Mouse (Mus musculus) hindbrain, embryonic 11.5 days (tissue): ENCODE data around the gene Ankrd33b. TPM values are rescaled to one million over a fixed set of nuclear protein-coding genes. Genes with fewer than 3 reads are reported as not detected.

Source experiments
- ATAC-seq: fragments of 200-750 bp; cut with Nextera tagmentation; 2 replicates; pipeline ENCODE4 v1.8.0; 2017; ENCODE audit warnings: mild to moderate bottlenecking, moderate TSS enrichment, moderate library complexity; ENCODE audit not compliant: low FRiP score
- DNase-seq: peaks from one replicate; pipeline ENCODE4 v3.0.0-alpha.2; 2015; ENCODE audit warnings: low spot score
- H3K27ac ChIP-seq: fragments of 300-500 bp; sonication (generic); 2 replicates; pipeline ENCODE4 v1.5.1; 2014; ENCODE audit warnings: mild to moderate bottlenecking, low read depth, low read length
- H3K27me3 ChIP-seq: fragments of 300-500 bp; sonication (generic); 2 replicates; pipeline ENCODE4 v1.6.1; 2014; ENCODE audit warnings: mild to moderate bottlenecking, low read length, moderate library complexity, mixed read lengths; ENCODE audit not compliant: control insufficient read depth, insufficient read depth
- H3K36me3 ChIP-seq: fragments of 300-500 bp; sonication (generic); 2 replicates; pipeline ENCODE4 v1.6.1; 2014; ENCODE audit warnings: mild to moderate bottlenecking, low read length, moderate library complexity, mixed read lengths; ENCODE audit not compliant: control insufficient read depth, insufficient read depth
- H3K4me1 ChIP-seq: fragments of 300-500 bp; sonication (generic); replicated peaks from 2 replicates; pipeline ENCODE4 v1.6.1; 2014; ENCODE audit warnings: low read length, mixed read lengths; ENCODE audit not compliant: control insufficient read depth, insufficient read depth
- H3K4me2 ChIP-seq: fragments of 300-500 bp; sonication (generic); replicated peaks from 2 replicates; pipeline ENCODE4 v1.6.1; 2014; ENCODE audit warnings: mild to moderate bottlenecking, low read depth, low read length
- H3K4me3 ChIP-seq: fragments of 300-500 bp; sonication (generic); 2 replicates; pipeline ENCODE4 v1.5.1; 2014; ENCODE audit warnings: low read depth, low read length
- H3K9ac ChIP-seq: fragments of 300-500 bp; sonication (generic); 2 replicates; pipeline ENCODE4 v1.6.1; 2014; ENCODE audit warnings: low read depth, low read length
- H3K9me3 ChIP-seq: fragments of 300-500 bp; sonication (generic); 2 replicates; pipeline ENCODE4 v1.6.1; 2016; ENCODE audit warnings: low read length; ENCODE audit not compliant: control insufficient read depth
- WGBS: fragments of 180-500 bp; shearing (Covaris S2); extraction: QIAGEN DNeasy Blood & Tissue Kit; methylation state at CpG from one replicate; pipeline ENCODE4 v1.1.7; 2014; 5-methylcytosine and 5-hydroxymethylcytosine counted together
- polyA plus RNA-seq: library from polyadenylated mRNA; unstranded; fragments of >200 nt; fragmentation: Nextera tagmentation; extraction: Ambion mirVana; gene quantifications from 2 replicates; pipeline ENCODE4 v1.2.1, GENCODE M21; 2014

Gene Ankrd33b
- polyA plus RNA-seq, 1 experiment from 2014 or later, result 0.31 TPM

GRCm38 (mm10) chr15:31279577-31280004 lies 87.9 kb downstream of the Ankrd33b start:
- no peaks in the 10 kb centered on the region for H3K9me3 ChIP-seq
- DNase-seq (no peak), ATAC-seq (no peak)
- H3K27me3 ChIP-seq, result no peaks in the 10 kb centered on the region
- no peak overlapping the region for H3K9ac ChIP-seq
- no peak overlapping the region for H3K4me2 ChIP-seq
- no peaks in the 10 kb centered on the region for H3K36me3 ChIP-seq
- H3K4me1 ChIP-seq, result no peaks in the 10 kb centered on the region
- H3K27ac ChIP-seq, result no peak overlapping the region
- H3K4me3 ChIP-seq, result no peak overlapping the region
- 76% methylated on average over 6 of the region's 6 CpGs for WGBS

- H3K36me3 ChIP-seq, result no peaks in the 10 kb centered on the region
- DNase-seq, result no peak
- ATAC-seq, result no peak
- H3K9ac ChIP-seq, result no peak overlapping the region
- no peak overlapping the region for H3K4me3 ChIP-seq
- H3K27ac ChIP-seq, result no peak overlapping the region
- WGBS, result 87% methylated on average over 2 of the region's 2 CpGs
- H3K4me2 ChIP-seq, result no peak overlapping the region
- no peaks in the 10 kb centered on the region for H3K9me3 ChIP-seq
- H3K4me1 ChIP-seq, result no peaks in the 10 kb centered on the region
- H3K27me3 ChIP-seq, result no peaks in the 10 kb centered on the region
These were observed 88.4 kb downstream of the Ankrd33b start for GRCm38 (mm10) chr15:31279120-31279519.

- no peaks in the 10 kb centered on the region for H3K36me3 ChIP-seq
- no peaks in the 10 kb centered on the region for H3K27me3 ChIP-seq
- no peak overlapping the region for H3K4me2 ChIP-seq
- 87% methylated on average over 4 of the region's 4 CpGs for WGBS
- no peak for DNase-seq
- no peaks in the 10 kb centered on the region for H3K4me1 ChIP-seq
- ATAC-seq, result no peak
- no peak overlapping the region for H3K9ac ChIP-seq
- no peak overlapping the region for H3K27ac ChIP-seq
- no peak overlapping the region for H3K4me3 ChIP-seq
- H3K9me3 ChIP-seq, result no peaks in the 10 kb centered on the region
These were observed 89.4 kb downstream of the Ankrd33b start for GRCm38 (mm10) chr15:31278090-31278489.

GRCm38 (mm10) chr15:31273509-31273908 lies 94.0 kb downstream of the Ankrd33b start:
- no peaks in the 10 kb centered on the region for H3K36me3 ChIP-seq
- ATAC-seq, result no peak
- no peak overlapping the region for H3K4me2 ChIP-seq
- no peaks in the 10 kb centered on the region for H3K9me3 ChIP-seq
- no peak overlapping the region for H3K4me3 ChIP-seq
- no peaks in the 10 kb centered on the region for H3K27me3 ChIP-seq
- H3K9ac ChIP-seq, result no peak overlapping the region
- no peaks in the 10 kb centered on the region for H3K4me1 ChIP-seq
- no peak for DNase-seq
- H3K27ac ChIP-seq, result no peak overlapping the region
- WGBS, result 84% methylated on average over 10 of the region's 10 CpGs

- WGBS, result 80% methylated on average over 7 of the region's 7 CpGs
- H3K9ac ChIP-seq, result no peak overlapping the region
- no peak overlapping the region for H3K27ac ChIP-seq
- H3K9me3 ChIP-seq, result no peaks in the 10 kb centered on the region
- no peaks in the 10 kb centered on the region for H3K36me3 ChIP-seq
- ATAC-seq (no peak), DNase-seq (no peak)
- H3K4me2 ChIP-seq, result no peak overlapping the region
- H3K4me3 ChIP-seq, result no peak overlapping the region
- no peaks in the 10 kb centered on the region for H3K4me1 ChIP-seq
- no peaks in the 10 kb centered on the region for H3K27me3 ChIP-seq
These were observed 94.8 kb downstream of the Ankrd33b start for GRCm38 (mm10) chr15:31272695-31273094.

- Histone ChIP-seq H3K36me3 (no peaks in the 10 kb centered on the region), H3K27me3 (no peaks in the 10 kb centered on the region), H3K9ac (no peak overlapping the region), H3K9me3 (no peaks in the 10 kb centered on the region), H3K27ac (no peak overlapping the region), H3K4me3 (no peak overlapping the region), H3K4me2 (no peak overlapping the region), H3K4me1 (no peaks in the 10 kb centered on the region)
- WGBS, result 82% methylated on average over 4 of the region's 4 CpGs
- no peak for DNase-seq
- no peak for ATAC-seq
These were observed 98.0 kb downstream of the Ankrd33b start for GRCm38 (mm10) chr15:31269558-31269957.

GRCm38 (mm10) chr15:31268148-31268547 lies 99.4 kb downstream of the Ankrd33b start:
- no peaks in the 10 kb centered on the region for H3K9me3 ChIP-seq
- H3K4me2 ChIP-seq, result no peak overlapping the region
- no peak overlapping the region for H3K9ac ChIP-seq
- no peaks in the 10 kb centered on the region for H3K27me3 ChIP-seq
- no peaks in the 10 kb centered on the region for H3K36me3 ChIP-seq
- ATAC-seq (no peak), DNase-seq (no peak)
- H3K4me1 ChIP-seq, result no peaks in the 10 kb centered on the region
- 87% methylated on average over 6 of the region's 6 CpGs for WGBS
- no peak overlapping the region for H3K4me3 ChIP-seq
- no peak overlapping the region for H3K27ac ChIP-seq

- 87% methylated on average over 12 of the region's 12 CpGs for WGBS
- Histone ChIP-seq H3K36me3 (no peaks in the 10 kb centered on the region), H3K4me2 (no peak overlapping the region), H3K9ac (no peak overlapping the region), H3K4me3 (no peak overlapping the region), H3K9me3 (no peaks in the 10 kb centered on the region), H3K27ac (no peak overlapping the region), H3K4me1 (no peaks in the 10 kb centered on the region), H3K27me3 (no peaks in the 10 kb centered on the region)
- DNase-seq (no peak), ATAC-seq (no peak)
These were observed 101.7 kb downstream of the Ankrd33b start for GRCm38 (mm10) chr15:31265845-31266244.

GRCm38 (mm10) chr15:31265404-31265803 lies 102.1 kb downstream of the Ankrd33b start:
- Histone ChIP-seq H3K4me2 (no peak overlapping the region), H3K4me1 (no peaks in the 10 kb centered on the region), H3K27me3 (no peaks in the 10 kb centered on the region), H3K27ac (no peak overlapping the region), H3K36me3 (no peaks in the 10 kb centered on the region), H3K9me3 (no peaks in the 10 kb centered on the region), H3K4me3 (no peak overlapping the region), H3K9ac (no peak overlapping the region)
- no peak for DNase-seq
- WGBS, result 93% methylated on average over 8 of the region's 8 CpGs
- ATAC-seq, result peak; percentile 25; the same call in 1 of the 2 replicates
